Mouse (Mus musculus): ENCODE data around the gene Pgap3. TPM values are rescaled to one million over a fixed set of nuclear protein-coding genes. Genes with fewer than 3 reads are reported as not detected.

Gene Pgap3
- polyA plus RNA-seq, 1 experiment from 2014 or later, result 18.0 TPM

Other genes starting within 250 kb of the Pgap3 start
- 45.7 and 49.2 TPM in 2 replicates for gene Med1, start 207.2 kb downstream of the Pgap3 start, polyA plus RNA-seq (2015; fragmentation: Nextera tagmentation; extraction: Ambion mirVana)
- 6.2 and 6.4 TPM in 2 replicates for gene Cdk12, start 197.4 kb downstream of the Pgap3 start, polyA plus RNA-seq (2015; fragmentation: Nextera tagmentation; extraction: Ambion mirVana)
- not detected in 2 replicates for gene Neurod2, start 70.8 kb downstream of the Pgap3 start, polyA plus RNA-seq (2015; fragmentation: Nextera tagmentation; extraction: Ambion mirVana)
- 74.0 and 75.8 TPM in 2 replicates for gene Ppp1r1b, start 52.1 kb downstream of the Pgap3 start, polyA plus RNA-seq (2015; fragmentation: Nextera tagmentation; extraction: Ambion mirVana)
- 43.0 and 43.2 TPM in 2 replicates for gene Stard3, start 42.1 kb downstream of the Pgap3 start, polyA plus RNA-seq (2015; fragmentation: Nextera tagmentation; extraction: Ambion mirVana)
- gene Tcap, start 16.7 kb downstream of the Pgap3 start, polyA plus RNA-seq (2015; fragmentation: Nextera tagmentation; extraction: Ambion mirVana), result 175 TPM in 2 replicates
- 0.37 and 0.39 TPM in 2 replicates for gene Pnmt, start 14.0 kb downstream of the Pgap3 start, polyA plus RNA-seq (2015; fragmentation: Nextera tagmentation; extraction: Ambion mirVana)
- 34.1 and 41.9 TPM in 2 replicates for gene Erbb2, start 12.0 kb upstream of the Pgap3 start, polyA plus RNA-seq (2015; fragmentation: Nextera tagmentation; extraction: Ambion mirVana)
- 100 and 115 TPM in 2 replicates for gene Mien1, start 38.5 kb upstream of the Pgap3 start, polyA plus RNA-seq (2015; fragmentation: Nextera tagmentation; extraction: Ambion mirVana)
- 1.9 and 4.3 TPM in 2 replicates for gene Grb7, start 45.9 kb upstream of the Pgap3 start, polyA plus RNA-seq (2015; fragmentation: Nextera tagmentation; extraction: Ambion mirVana)
- 1.0 and 4.0 TPM in 2 replicates for gene Ikzf3, start 145.5 kb upstream of the Pgap3 start, polyA plus RNA-seq (2015; fragmentation: Nextera tagmentation; extraction: Ambion mirVana)
- gene Zpbp2, start 150.6 kb upstream of the Pgap3 start, polyA plus RNA-seq (2015; fragmentation: Nextera tagmentation; extraction: Ambion mirVana), result 0.42 and 0.62 TPM in 2 replicates
- 65.1 and 66.7 TPM in 2 replicates for gene Ormdl3, start 186.9 kb upstream of the Pgap3 start, polyA plus RNA-seq (2015; fragmentation: Nextera tagmentation; extraction: Ambion mirVana)
- not detected in 2 replicates for gene Lrrc3c, start 197.8 kb upstream of the Pgap3 start, polyA plus RNA-seq (2015; fragmentation: Nextera tagmentation; extraction: Ambion mirVana)
- gene Gm12355, start 225.2 kb upstream of the Pgap3 start, polyA plus RNA-seq (2015; fragmentation: Nextera tagmentation; extraction: Ambion mirVana), result 0.30 and 2.9 TPM in 2 replicates
- gene Gsdma3, start 225.9 kb upstream of the Pgap3 start, polyA plus RNA-seq (2015; fragmentation: Nextera tagmentation; extraction: Ambion mirVana), result 0.09 TPM in 1 of 2 replicates, not detected in the other
- 0.18 TPM in 1 of 2 replicates, not detected in the other for gene Gsdma2, start 246.3 kb upstream of the Pgap3 start, polyA plus RNA-seq (2015; fragmentation: Nextera tagmentation; extraction: Ambion mirVana)